ENCODE assay signal across 14 mouse cellular contexts in genomic region chr5:121686113-121686898, GRCm38 (mm10). TPM values are rescaled to one million over a fixed set of nuclear protein-coding genes. Genes with fewer than 3 reads are reported as not detected.
A peak's percentile ranks its signal among the peaks of the same experiment; 100 is the strongest.
DNase-seq lines count a peak whose midpoint lies in the region; ATAC-seq and TF ChIP-seq lines count a peak whose summit lies in the region.
"Had no signal": no experiment of that assay in that cellular context is flagged by ENCODE, and none has a peak within 500 bp of the region (broad histone marks: within the 10 kb centered on the region; RNA-seq: fewer than 3 reads in every experiment).

No protein-coding gene starts in this region.

- H3K27ac ChIP-seq in heart, embryonic 10.5 days: peak overlapping the region; percentile 44; the same call in 1 of the 2 replicates
- H3K27ac ChIP-seq in kidney, embryonic 16.5 days (ENCODE audit: low read length): peak overlapping the region; percentile 15; the same call in 1 of the 2 replicates
- no peak overlapping the region for H3K27ac ChIP-seq in small intestine, adult 2 months (ENCODE audit: insufficient read depth, low read depth, low read length)
- H3K27ac ChIP-seq: embryonic facial prominence, embryonic 12.5 days; forebrain, embryonic 12.5 days had no signal

- no peaks in the 10 kb centered on the region for H3K27me3 ChIP-seq in heart, embryonic 10.5 days (ENCODE audit: insufficient read depth, poor library complexity, severe bottlenecking)
- no peaks in the 10 kb centered on the region for H3K27me3 ChIP-seq in kidney, embryonic 16.5 days (ENCODE audit: insufficient read depth, low read length)
- H3K27me3 ChIP-seq in small intestine, adult 2 months (ENCODE audit: control insufficient read depth, insufficient read depth, low read length): no peaks in the 10 kb centered on the region
- H3K27me3 ChIP-seq: embryonic facial prominence, embryonic 12.5 days; forebrain, embryonic 12.5 days had no signal

- H3K9me3 ChIP-seq in heart, embryonic 10.5 days: no peaks in the 10 kb centered on the region
- no peaks in the 10 kb centered on the region for H3K9me3 ChIP-seq in kidney, embryonic 16.5 days (ENCODE audit: low read length)
- H3K9me3 ChIP-seq: embryonic facial prominence, embryonic 12.5 days; forebrain, embryonic 12.5 days had no signal

- WGBS in heart, embryonic 10.5 days: 43% methylated on average over 15 of the region's 15 CpGs
- 68% methylated on average over 15 of the region's 15 CpGs for WGBS in lung, adult 2 months
- WGBS in kidney, embryonic 16.5 days: 71% methylated on average over 15 of the region's 15 CpGs
- 69% methylated on average over 15 of the region's 15 CpGs for WGBS in small intestine, adult 2 months

- TF ChIP-seq CTCF in lung, adult 2 months (IDR thresholded peaks at IDR 0.05; ENCODE audit: insufficient read depth, low read length): 0 out of 2 replicates have a peak, but pooled peaks have one; percentile 4
- peak; percentile 29; the same call in 1 of the 2 replicates for TF ChIP-seq CTCF in small intestine, adult 2 months (IDR thresholded peaks at IDR 0.05; ENCODE audit: extremely low read depth, insufficient read length, insufficient replicate concordance, low read depth, low read length)

- no peak overlapping the region for H3K9ac ChIP-seq in kidney, embryonic 16.5 days (replicated peaks; ENCODE audit: low read length)
- H3K9ac ChIP-seq: embryonic facial prominence, embryonic 12.5 days; forebrain, embryonic 12.5 days had no signal

- H3K4me2 ChIP-seq in kidney, embryonic 16.5 days (replicated peaks; ENCODE audit: low read depth, low read length): no peak overlapping the region
- H3K4me2 ChIP-seq: embryonic facial prominence, embryonic 12.5 days; forebrain, embryonic 12.5 days had no signal

- peak; percentile 69; the same call in 1 of the 2 replicates for ATAC-seq in kidney, embryonic 16.5 days (ENCODE audit: low FRiP score, low TSS enrichment)

- no peak for DNase-seq in heart, embryonic 10.5 days (ENCODE audit: low spot score)
- DNase-seq in heart, postnatal 4 days: no peak
- DNase-seq in lung, adult 2 months: no peak
- no peak for DNase-seq in lung, postnatal 4 days
- DNase-seq in ovary, postnatal 14 days (ENCODE audit: low spot score): no peak
- DNase-seq in frontal cortex, postnatal 10 days (ENCODE audit: low spot score in 2 of 2): no peak
- DNase-seq: cerebellum, adult 8-10 months; gastrocnemius, postnatal 25 days; spleen, adult 18-20 months; thymus, adult 18-20 months had no signal

- no peak for TF ChIP-seq POLR2A in lung, adult 2 months (IDR thresholded peaks at IDR 0.05; ENCODE audit: borderline replicate concordance, extremely low read depth, low read depth, low read length)
- TF ChIP-seq POLR2A in small intestine, adult 2 months (IDR thresholded peaks at IDR 0.05; ENCODE audit: low read depth, low read length): no peak

- peaks cover 17% of the 10 kb centered on the region for H3K4me1 ChIP-seq in heart, embryonic 10.5 days
- no peaks in the 10 kb centered on the region; the same call in 1 of the 2 replicates for H3K4me1 ChIP-seq in lung, adult 2 months (ENCODE audit: control insufficient read depth, insufficient read depth, low read length)
- no peaks in the 10 kb centered on the region for H3K4me1 ChIP-seq in kidney, embryonic 16.5 days (ENCODE audit: insufficient read depth, low read length)
- peaks cover 2% of the 10 kb centered on the region; the same call in 1 of the 2 replicates for H3K4me1 ChIP-seq in small intestine, adult 2 months (ENCODE audit: control insufficient read depth, insufficient read depth, insufficient read length, low read length)
- H3K4me1 ChIP-seq: embryonic facial prominence, embryonic 12.5 days; forebrain, embryonic 12.5 days had no signal

- H3K36me3 ChIP-seq in heart, embryonic 10.5 days: peaks cover 47% of the 10 kb centered on the region
- peaks cover 34% of the 10 kb centered on the region for H3K36me3 ChIP-seq in kidney, embryonic 16.5 days (ENCODE audit: insufficient read depth, low read length)
- peaks cover 44% of the 10 kb centered on the region for H3K36me3 ChIP-seq in small intestine, adult 2 months (ENCODE audit: control insufficient read depth, insufficient read depth, low read length)

- H3K4me3 ChIP-seq in heart, embryonic 10.5 days: 0 out of 2 replicates have a peak overlapping the region, but pooled peaks have one; percentile 9
- no peak overlapping the region for H3K4me3 ChIP-seq in lung, adult 2 months (replicated peaks; ENCODE audit: extremely low read depth, low read depth, low read length)
- no peak overlapping the region for H3K4me3 ChIP-seq in kidney, embryonic 16.5 days (ENCODE audit: low read length)
- H3K4me3 ChIP-seq in small intestine, adult 2 months (ENCODE audit: low read depth, low read length): no peak overlapping the region
- H3K4me3 ChIP-seq: embryonic facial prominence, embryonic 12.5 days; forebrain, embryonic 12.5 days had no signal

RNA-seq across cellular contexts. Expression of gene Atxn2, which starts 24.8 kb away (rescaled TPM):
- 38.2 and 46.8 TPM in 2 replicates for polyA plus RNA-seq in heart, embryonic 10.5 days (2016; fragmentation: Nextera tagmentation; extraction: Ambion mirVana)
- total RNA-seq in heart, postnatal 4 days (2021): 100 to 1,000 TPM; 174 to 180 TPM
- polyA plus RNA-seq in lung, adult 2 months (2012; rRNA removed): 107 and 108 TPM in 2 replicates
- 38.9 and 56.5 TPM in 2 replicates for polyA plus RNA-seq in kidney, embryonic 16.5 days (2015; fragmentation: Nextera tagmentation; extraction: Ambion mirVana)
- 68.5 and 108 TPM in 2 replicates for polyA plus RNA-seq in small intestine, adult 2 months (2012; rRNA removed)

RNA-seq across cellular contexts. Expression of gene Brap, which starts 25.9 kb away (rescaled TPM):
- polyA plus RNA-seq in heart, embryonic 10.5 days (2016; fragmentation: Nextera tagmentation; extraction: Ambion mirVana): 33.2 and 35.5 TPM in 2 replicates
- total RNA-seq in heart, postnatal 4 days (2021): 10 to 100 TPM; 26.8 to 32.0 TPM
- 28.8 and 30.6 TPM in 2 replicates for polyA plus RNA-seq in lung, adult 2 months (2012; rRNA removed)
- polyA plus RNA-seq in kidney, embryonic 16.5 days (2015; fragmentation: Nextera tagmentation; extraction: Ambion mirVana): 34.9 and 37.4 TPM in 2 replicates
- 8.4 and 17.4 TPM in 2 replicates for polyA plus RNA-seq in small intestine, adult 2 months (2012; rRNA removed)

RNA-seq across cellular contexts. Expression of gene Acad10, which starts 26.0 kb away (rescaled TPM):
- polyA plus RNA-seq in heart, embryonic 10.5 days (2016; fragmentation: Nextera tagmentation; extraction: Ambion mirVana): 1.5 and 2.6 TPM in 2 replicates
- total RNA-seq in heart, postnatal 4 days (2021): 1 to 10 TPM; 7.1 to 7.8 TPM
- 6.1 and 7.0 TPM in 2 replicates for polyA plus RNA-seq in lung, adult 2 months (2012; rRNA removed)
- polyA plus RNA-seq in kidney, embryonic 16.5 days (2015; fragmentation: Nextera tagmentation; extraction: Ambion mirVana): 4.3 and 5.7 TPM in 2 replicates
- 3.4 and 4.1 TPM in 2 replicates for polyA plus RNA-seq in small intestine, adult 2 months (2012; rRNA removed)
